Comparison of ENCODE assay signal across 8 mouse cellular contexts in genomic region chr7:140880865-140881515, GRCm38 (mm10). TPM values are rescaled to one million over a fixed set of nuclear protein-coding genes. Genes with fewer than 3 reads are reported as not detected.
DNase-seq lines count a peak whose midpoint lies in the region; ATAC-seq lines count a peak whose summit lies in the region.

No protein-coding gene starts in this region.

- peaks cover 27% of the 10 kb centered on the region for H3K4me1 ChIP-seq in heart, embryonic 13.5 days
- peaks cover 6% of the 10 kb centered on the region; the same call in 1 of the 2 replicates for H3K4me1 ChIP-seq in brown adipose tissue, adult 24 weeks (ENCODE audit: control insufficient read depth, insufficient read depth, insufficient read length, low read length)
- peaks cover 11% of the 10 kb centered on the region for H3K4me1 ChIP-seq in intestine, embryonic 15.5 days (replicated peaks)
- peaks cover 23% of the 10 kb centered on the region for H3K4me1 ChIP-seq in midbrain, embryonic 13.5 days (replicated peaks)

- no peaks in the 10 kb centered on the region for H3K27me3 ChIP-seq in heart, embryonic 13.5 days (replicated peaks)
- no peaks in the 10 kb centered on the region for H3K27me3 ChIP-seq in intestine, embryonic 15.5 days (replicated peaks)
- no peaks in the 10 kb centered on the region for H3K27me3 ChIP-seq in midbrain, embryonic 13.5 days

- 15% methylated on average over 8 of the region's 8 CpGs for WGBS in heart, embryonic 13.5 days
- 13% methylated on average over 8 of the region's 8 CpGs for WGBS in intestine, embryonic 15.5 days
- 28% methylated on average over 8 of the region's 8 CpGs for WGBS in midbrain, embryonic 13.5 days

- peaks cover 43% of the 10 kb centered on the region for H3K36me3 ChIP-seq in heart, embryonic 13.5 days
- H3K36me3 ChIP-seq in intestine, embryonic 15.5 days: 0 out of 2 replicates have a peak, but pooled peaks cover 7% of the 10 kb centered on the region
- peaks cover 22% of the 10 kb centered on the region for H3K36me3 ChIP-seq in midbrain, embryonic 13.5 days

- peak overlapping the region; percentile 93 for H3K27ac ChIP-seq in heart, embryonic 13.5 days (replicated peaks)
- peak overlapping the region; percentile 67 for H3K27ac ChIP-seq in brown adipose tissue, adult 24 weeks (replicated peaks; ENCODE audit: low read depth, low read length)
- peak overlapping the region; percentile 40; the same call in 1 of the 2 replicates for H3K27ac ChIP-seq in intestine, embryonic 15.5 days
- H3K27ac ChIP-seq in midbrain, embryonic 13.5 days: peak overlapping the region; percentile 90; the same call in 1 of the 2 replicates

- peak overlapping the region; percentile 90 for H3K9ac ChIP-seq in heart, embryonic 13.5 days
- H3K9ac ChIP-seq in intestine, embryonic 15.5 days: peak overlapping the region; percentile 76
- peak overlapping the region; percentile 85 for H3K9ac ChIP-seq in midbrain, embryonic 13.5 days (replicated peaks)

- ATAC-seq in heart, embryonic 13.5 days (ENCODE audit: extremely low read depth, insufficient number of reproducible peaks, low FRiP score, low TSS enrichment): no peak
- ATAC-seq in intestine, embryonic 15.5 days: peak; percentile 19
- no peak for ATAC-seq in midbrain, embryonic 13.5 days

- H3K4me3 ChIP-seq in heart, embryonic 13.5 days: peak overlapping the region; percentile 89
- peak overlapping the region; percentile 65 for H3K4me3 ChIP-seq in brown adipose tissue, adult 24 weeks (ENCODE audit: insufficient read depth, low read depth, low read length)
- peak overlapping the region; percentile 59 for H3K4me3 ChIP-seq in intestine, embryonic 15.5 days (replicated peaks)
- H3K4me3 ChIP-seq in midbrain, embryonic 13.5 days (replicated peaks): peak overlapping the region; percentile 78

- H3K9me3 ChIP-seq in heart, embryonic 13.5 days: no peaks in the 10 kb centered on the region
- H3K9me3 ChIP-seq in intestine, embryonic 15.5 days: no peaks in the 10 kb centered on the region
- no peaks in the 10 kb centered on the region for H3K9me3 ChIP-seq in midbrain, embryonic 13.5 days

- DNase-seq in heart, postnatal 14 days: no peak
- no peak for DNase-seq in thymus, postnatal 10 days (ENCODE audit: low spot score in 2 of 2)
- no peak for DNase-seq in spleen, adult 12 weeks (ENCODE audit: low spot score)
- DNase-seq in cerebellum, postnatal 4 days (ENCODE audit: low spot score in 2 of 2): no peak

- intact Hi-C loops in heart, postnatal 14 days (cut with DNase I): loop anchor here (1.0 to 5.0 kb wide), 2 partner anchors 24 to 34 kb away; partner anchors contain the start of genes Bet1l, Odf3 and Scgb1c1

- peak overlapping the region; percentile 81 for H3K4me2 ChIP-seq in heart, embryonic 13.5 days
- H3K4me2 ChIP-seq in intestine, embryonic 15.5 days (replicated peaks): peak overlapping the region; percentile 82
- H3K4me2 ChIP-seq in midbrain, embryonic 13.5 days (replicated peaks): peak overlapping the region; percentile 78

RNA-seq across cellular contexts. Expression of gene Psmd13, which starts 0.8 kb away (rescaled TPM):
- 164 and 190 TPM in 2 replicates for polyA plus RNA-seq in heart, embryonic 13.5 days (2015; fragmentation: Nextera tagmentation; extraction: Ambion mirVana)
- total RNA-seq in heart, postnatal 14 days (2021): 10 to 100 TPM; 92.6 to 92.8 TPM
- 108 and 110 TPM in 2 replicates for polyA plus RNA-seq in brown adipose tissue, adult 24 weeks (2012; ENCODE audit: insufficient read depth, insufficient read length, missing spikeins)
- 194 and 214 TPM in 2 replicates for polyA plus RNA-seq in intestine, embryonic 15.5 days (2015; fragmentation: Nextera tagmentation; extraction: Ambion mirVana)
- polyA plus RNA-seq in midbrain, embryonic 13.5 days (2015; fragmentation: Nextera tagmentation; extraction: Ambion mirVana): 287 and 302 TPM in 2 replicates

RNA-seq across cellular contexts. Expression of gene Sirt3, which starts 1.1 kb away (rescaled TPM):
- polyA plus RNA-seq in heart, embryonic 13.5 days (2015; fragmentation: Nextera tagmentation; extraction: Ambion mirVana): 40.7 and 48.7 TPM in 2 replicates
- 10 to 100 TPM; 54.6 to 56.2 TPM for total RNA-seq in heart, postnatal 14 days (2021)
- 77.2 and 79.1 TPM in 2 replicates for polyA plus RNA-seq in brown adipose tissue, adult 24 weeks (2012; ENCODE audit: insufficient read depth, insufficient read length, missing spikeins)
- 27.7 and 31.4 TPM in 2 replicates for polyA plus RNA-seq in intestine, embryonic 15.5 days (2015; fragmentation: Nextera tagmentation; extraction: Ambion mirVana)
- 40.7 and 42.1 TPM in 2 replicates for polyA plus RNA-seq in midbrain, embryonic 13.5 days (2015; fragmentation: Nextera tagmentation; extraction: Ambion mirVana)

RNA-seq across cellular contexts. Expression of gene Cox8b, which starts 19.3 kb away (rescaled TPM):
- 142 and 148 TPM in 2 replicates for polyA plus RNA-seq in heart, embryonic 13.5 days (2015; fragmentation: Nextera tagmentation; extraction: Ambion mirVana)
- 1,000 to 10,000 TPM; 2,004 to 2,091 TPM for total RNA-seq in heart, postnatal 14 days (2021)
- polyA plus RNA-seq in brown adipose tissue, adult 24 weeks (2012; ENCODE audit: insufficient read depth, insufficient read length, missing spikeins): 8,049 and 8,538 TPM in 2 replicates
- polyA plus RNA-seq in intestine, embryonic 15.5 days (2015; fragmentation: Nextera tagmentation; extraction: Ambion mirVana): not detected in 2 replicates
- polyA plus RNA-seq in midbrain, embryonic 13.5 days (2015; fragmentation: Nextera tagmentation; extraction: Ambion mirVana): not detected in 2 replicates

RNA-seq across cellular contexts. Expression of gene Bet1l, which starts 23.6 kb away (rescaled TPM):
- polyA plus RNA-seq in heart, embryonic 13.5 days (2015; fragmentation: Nextera tagmentation; extraction: Ambion mirVana): 28.6 and 29.0 TPM in 2 replicates
- total RNA-seq in heart, postnatal 14 days (2021): 10 to 100 TPM; 11.3 to 12.5 TPM
- 43.9 and 49.2 TPM in 2 replicates for polyA plus RNA-seq in brown adipose tissue, adult 24 weeks (2012; ENCODE audit: insufficient read depth, insufficient read length, missing spikeins)
- 31.7 and 37.1 TPM in 2 replicates for polyA plus RNA-seq in intestine, embryonic 15.5 days (2015; fragmentation: Nextera tagmentation; extraction: Ambion mirVana)
- 37.7 and 38.0 TPM in 2 replicates for polyA plus RNA-seq in midbrain, embryonic 13.5 days (2015; fragmentation: Nextera tagmentation; extraction: Ambion mirVana)

RNA-seq across cellular contexts. Expression of gene Ric8a, which starts 24.2 kb away (rescaled TPM):
- 40.1 and 46.2 TPM in 2 replicates for polyA plus RNA-seq in heart, embryonic 13.5 days (2015; fragmentation: Nextera tagmentation; extraction: Ambion mirVana)
- 10 to 100 TPM; 23.7 to 24.5 TPM for total RNA-seq in heart, postnatal 14 days (2021)
- polyA plus RNA-seq in brown adipose tissue, adult 24 weeks (2012; ENCODE audit: insufficient read depth, insufficient read length, missing spikeins): 14.4 and 15.5 TPM in 2 replicates
- 51.9 and 66.6 TPM in 2 replicates for polyA plus RNA-seq in intestine, embryonic 15.5 days (2015; fragmentation: Nextera tagmentation; extraction: Ambion mirVana)
- 89.3 and 98.1 TPM in 2 replicates for polyA plus RNA-seq in midbrain, embryonic 13.5 days (2015; fragmentation: Nextera tagmentation; extraction: Ambion mirVana)

Comparison
In these comparisons a context has a peak if more than half of its experiments do, and no peak if none do; other contexts are left out.
1. H3K27ac ChIP-seq: peak in every context shown above with its lines; median percentile 93 in heart, embryonic 13.5 days; 90 in midbrain, embryonic 13.5 days; 67 in brown adipose tissue, adult 24 weeks; 40 in intestine, embryonic 15.5 days.
2. RNA of gene Cox8b, which starts 19.3 kb away (polyA plus RNA-seq): 8,049 to 8,538 TPM in brown adipose tissue, adult 24 weeks and 142 to 148 TPM in heart, embryonic 13.5 days; not detected in midbrain, embryonic 13.5 days and not detected in intestine, embryonic 15.5 days; every median in the first group is over 100 times any median in the second.
3. Peak in every context shown above with its lines, with median percentiles within 50 percentile points of each other: H3K4me2 ChIP-seq, H3K4me3 ChIP-seq and H3K9ac ChIP-seq.